Mouse (Mus musculus) ovary, adult 18-20 months (tissue): ENCODE measurements around the gene Cetn2.

Experiments used
- DNase-seq: peaks from one replicate; pipeline ENCODE4 v3.0.0; 2022; ENCODE audit warnings: low spot score, mixed read lengths

Cetn2 gene

DNA sequence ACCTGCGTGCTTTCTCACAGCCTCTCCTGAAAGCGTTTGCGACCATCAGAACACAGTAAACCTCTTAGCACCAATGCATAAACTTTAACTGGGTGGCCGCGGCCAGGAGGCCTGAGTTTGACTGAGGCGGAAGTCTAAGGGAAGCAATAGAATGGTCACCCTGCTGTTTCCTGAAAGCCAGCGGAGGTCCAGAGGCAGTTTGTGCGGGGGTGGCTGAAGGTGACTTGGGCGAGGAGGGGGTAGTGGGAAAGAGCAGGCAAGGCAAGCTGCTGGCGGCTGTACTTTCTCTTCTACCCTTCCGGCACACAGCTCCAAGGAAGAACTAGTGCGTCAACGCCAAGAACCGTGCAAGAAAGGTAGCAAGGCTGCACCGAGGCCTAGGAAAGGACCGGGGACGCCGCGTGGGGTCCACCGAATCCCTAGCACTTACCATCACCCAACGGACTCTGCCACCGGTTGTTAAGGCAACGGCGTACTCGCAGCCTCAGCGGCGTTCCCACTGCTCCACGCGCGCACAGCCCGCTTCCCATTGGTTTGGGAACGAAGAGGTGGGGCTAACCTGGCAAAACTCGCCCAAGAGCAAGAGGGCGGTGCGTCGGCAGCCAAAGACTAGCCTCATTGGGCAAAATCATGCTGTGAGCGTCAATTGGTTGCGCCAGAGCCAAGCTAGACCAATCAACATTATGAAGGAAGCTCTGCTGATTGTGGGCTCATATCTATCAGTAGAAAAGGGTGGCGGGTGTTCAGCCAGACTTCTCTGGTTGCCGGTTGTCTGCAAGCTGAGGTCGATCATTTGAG lies at the start of gene Cetn2, which contains the start of gene Nsdhl:
Cetn2 (minus strand) TSS at position 528 of the 798 bp plus-strand sequence.
Nsdhl (plus strand) TSS at position 674 of the 798 bp plus-strand sequence.
- peak; percentile 87 for DNase-seq

DNA sequence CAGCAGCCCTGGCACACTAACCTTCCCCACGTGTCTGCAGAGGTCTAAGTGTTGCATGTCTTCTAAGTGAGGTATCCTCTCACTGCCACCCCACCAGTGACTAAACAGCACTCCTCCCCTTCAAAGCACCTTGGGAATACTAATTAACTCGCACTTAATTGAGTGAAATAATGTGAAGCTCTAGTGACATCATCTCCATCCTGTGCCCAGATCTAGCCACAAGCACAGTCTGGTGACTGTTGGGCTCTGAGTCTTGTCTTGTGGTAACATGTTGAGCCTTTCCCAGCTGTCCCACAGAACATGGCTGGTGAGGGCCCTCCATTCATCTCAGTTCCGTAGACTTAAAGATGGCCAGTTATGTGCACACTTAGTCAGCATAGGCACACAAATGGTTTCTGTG lies 44.5 kb upstream of the Cetn2 start:
- DNase-seq, result no peak

DNA sequence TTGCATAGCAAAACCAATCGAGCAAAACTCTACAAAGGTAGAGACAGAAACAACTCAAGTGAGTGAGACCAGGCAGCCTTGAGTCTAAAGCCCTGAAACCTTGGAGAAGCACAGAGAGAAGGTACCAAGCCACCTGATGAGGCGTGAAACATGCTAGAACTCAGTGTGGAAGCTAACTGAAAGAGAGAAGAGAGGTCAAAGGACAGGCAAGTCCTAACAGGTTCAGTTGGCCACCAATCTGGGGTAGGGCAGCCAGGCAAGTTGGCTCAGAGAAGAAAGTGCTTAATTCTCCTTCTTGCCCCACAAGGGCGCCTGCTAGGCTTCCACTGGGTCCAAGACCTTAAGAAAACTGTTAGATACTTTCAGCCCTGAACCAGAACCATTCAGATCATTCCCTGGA lies 43.3 kb upstream of the Cetn2 start:
- no peak for DNase-seq

DNA sequence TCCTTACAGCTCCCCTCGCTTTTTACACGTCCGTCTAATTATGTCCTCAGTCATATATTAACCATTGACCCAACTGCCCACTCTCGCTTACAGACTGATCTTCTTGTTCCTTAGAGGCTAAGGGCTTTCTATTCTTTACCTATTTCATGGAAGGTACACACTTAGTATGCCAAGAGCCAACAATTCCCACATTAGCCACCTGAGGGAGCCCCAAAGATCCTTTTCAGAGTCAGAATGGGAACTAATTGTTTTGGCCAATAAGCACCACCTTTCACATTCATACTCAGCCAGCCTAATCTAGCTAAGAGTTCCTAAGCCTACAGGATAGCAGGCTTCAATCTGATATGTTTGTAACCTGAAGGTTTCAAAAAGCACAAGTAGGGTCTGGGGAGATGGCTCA lies 42.2 kb upstream of the Cetn2 start:
- DNase-seq, result no peak

DNA sequence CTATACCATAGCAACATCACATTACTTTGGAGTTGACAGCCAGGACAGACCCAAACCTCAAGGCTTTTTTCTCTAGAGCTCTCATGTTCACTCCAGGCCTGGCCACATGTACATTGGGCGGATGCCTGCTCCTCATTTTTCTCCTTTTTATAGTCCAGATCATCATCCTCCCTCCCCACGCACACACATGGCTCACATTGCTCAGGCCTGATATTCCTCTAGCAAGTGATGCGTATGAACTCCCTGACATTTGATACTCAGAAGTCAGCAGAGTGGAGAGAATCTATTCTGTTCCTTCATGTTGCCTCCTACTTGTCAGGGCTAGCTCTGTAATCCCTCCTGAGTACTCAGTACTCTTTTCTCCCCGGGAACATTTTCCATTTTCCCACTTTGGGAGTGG lies 38.3 kb upstream of the Cetn2 start:
- DNase-seq, result no peak

DNA sequence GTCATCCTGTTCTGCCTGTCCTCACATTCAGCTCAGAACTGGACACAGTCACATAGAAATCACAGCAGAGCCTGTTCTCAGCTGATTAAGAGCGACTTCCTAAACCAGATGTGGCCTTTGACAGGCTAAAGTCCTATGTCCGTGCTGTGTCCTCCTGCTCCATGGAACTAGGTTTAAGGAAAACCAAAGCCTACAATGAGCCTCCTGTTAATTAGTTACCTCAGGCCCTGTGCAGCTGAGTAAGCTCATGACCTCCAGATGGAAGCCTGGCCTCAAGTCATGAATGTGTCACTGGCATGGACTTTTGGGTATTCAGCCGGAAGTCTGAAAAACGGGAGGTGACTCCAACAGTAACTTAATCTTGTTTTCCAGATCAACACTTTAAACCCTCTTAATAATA lies 35.3 kb upstream of the Cetn2 start:
- DNase-seq, result no peak

DNA sequence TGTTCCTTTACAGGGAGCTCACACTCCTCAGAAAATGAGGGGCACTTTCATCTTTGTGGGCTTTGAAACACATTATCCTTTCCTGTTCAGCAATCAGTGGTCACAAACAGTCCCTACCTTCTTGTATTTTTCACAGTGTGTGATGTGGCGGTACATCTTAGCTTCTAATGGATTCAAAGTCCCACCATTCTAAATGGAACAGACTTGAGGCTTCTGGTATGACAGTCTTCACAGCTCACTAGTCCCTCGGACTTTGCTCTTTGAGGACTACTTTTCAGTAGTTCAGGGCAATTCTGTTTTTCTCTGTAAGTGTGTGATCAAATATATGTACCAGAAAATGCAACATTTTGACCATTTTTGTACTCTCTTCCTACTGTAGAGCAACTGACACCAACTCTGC lies 3.2 kb upstream of the Cetn2 start:
- DNase-seq, result no peak

DNA sequence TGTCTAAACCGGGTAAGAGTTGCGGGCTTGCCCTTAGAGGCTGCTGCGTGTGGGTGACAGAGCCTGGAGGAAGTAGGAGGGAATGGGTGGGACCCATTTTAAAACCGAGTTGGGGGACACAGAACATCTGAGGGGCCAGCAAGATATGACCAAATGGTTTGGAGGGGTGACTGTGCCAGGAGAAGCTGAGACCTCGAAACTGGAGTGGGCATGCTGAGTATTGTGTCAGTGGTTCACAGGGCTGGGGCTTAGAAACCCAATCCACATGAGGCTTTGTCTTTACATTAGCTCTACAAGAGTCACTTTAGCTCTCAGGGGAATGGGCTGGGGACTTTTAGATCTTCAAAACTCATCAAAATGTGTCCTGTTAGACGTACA lies 460 bp upstream of the Cetn2 start:
- DNase-seq, result no peak

DNA sequence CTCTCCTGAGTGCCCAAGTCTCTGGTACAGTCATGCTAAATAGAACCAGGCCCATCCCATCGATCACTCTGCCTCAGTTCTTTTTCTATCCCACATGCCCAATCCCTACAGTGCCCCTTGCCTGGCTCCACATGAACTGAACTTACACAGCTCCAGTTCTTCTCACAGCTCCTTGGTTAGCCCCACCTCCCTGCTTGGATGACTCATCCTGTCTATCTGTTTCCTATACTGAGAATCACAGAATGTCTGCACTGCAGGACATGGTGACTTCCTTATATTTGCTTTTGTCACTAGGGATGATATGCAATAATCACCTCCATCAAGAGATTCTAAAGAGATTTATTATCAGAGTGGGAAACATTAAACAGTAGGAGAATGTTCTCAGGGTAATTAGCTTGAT lies 6.6 kb downstream of the Cetn2 start:
- DNase-seq, result no peak

DNA sequence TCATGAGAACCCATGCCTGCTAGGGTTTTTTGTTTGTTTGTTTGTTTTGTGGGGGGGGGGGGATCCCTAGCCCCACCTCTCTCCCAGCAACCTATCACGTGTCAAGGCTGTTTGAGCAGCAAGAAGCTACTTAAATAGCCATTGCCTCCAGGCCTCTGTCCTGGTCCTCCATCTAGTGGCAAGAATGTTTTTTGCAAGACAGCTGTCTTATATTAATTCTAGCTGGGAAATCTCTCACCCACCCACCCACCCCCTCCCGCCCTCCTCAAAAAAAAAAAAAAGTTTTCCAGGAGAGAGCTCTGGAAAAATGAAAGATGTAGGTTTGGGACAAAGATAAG lies 9.8 kb downstream of the Cetn2 start:
- DNase-seq, result no peak

DNA sequence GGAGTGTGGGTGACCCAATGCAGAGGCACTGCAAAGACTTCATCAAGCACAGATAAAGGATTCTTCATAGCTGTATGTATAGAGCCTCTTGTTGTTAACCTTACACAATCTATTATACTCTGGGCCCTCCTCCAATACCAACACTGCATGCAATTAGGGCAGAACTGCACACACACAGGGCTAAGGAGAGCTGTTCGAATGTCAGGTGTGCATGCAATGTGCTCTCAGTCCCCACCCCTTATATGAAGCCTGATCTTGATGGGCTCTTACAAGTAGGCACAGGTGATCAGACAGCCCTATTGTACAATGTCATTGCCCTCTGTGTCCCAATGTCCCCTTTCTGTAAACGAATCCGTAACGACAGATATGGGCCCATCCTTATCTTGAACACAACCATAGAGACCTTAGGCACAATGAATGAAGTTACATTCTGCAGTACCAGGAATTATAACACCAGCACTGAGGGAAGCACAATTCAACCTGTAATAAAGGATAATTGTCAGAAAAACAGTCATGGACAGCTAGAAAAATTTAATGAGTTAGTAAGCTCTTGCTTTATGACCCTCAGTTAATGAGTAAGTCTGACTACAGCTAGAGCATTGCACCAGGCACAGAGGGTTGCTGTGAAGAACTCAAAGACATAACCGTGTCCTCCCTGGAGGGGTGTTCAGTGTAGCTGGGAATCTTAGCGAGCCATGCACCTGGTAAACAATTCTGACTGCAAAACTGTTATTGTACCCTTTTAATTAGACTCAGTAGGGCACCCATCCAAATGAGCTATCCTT lies 10.4 kb downstream of the Cetn2 start:
- DNase-seq, result no peak

DNA sequence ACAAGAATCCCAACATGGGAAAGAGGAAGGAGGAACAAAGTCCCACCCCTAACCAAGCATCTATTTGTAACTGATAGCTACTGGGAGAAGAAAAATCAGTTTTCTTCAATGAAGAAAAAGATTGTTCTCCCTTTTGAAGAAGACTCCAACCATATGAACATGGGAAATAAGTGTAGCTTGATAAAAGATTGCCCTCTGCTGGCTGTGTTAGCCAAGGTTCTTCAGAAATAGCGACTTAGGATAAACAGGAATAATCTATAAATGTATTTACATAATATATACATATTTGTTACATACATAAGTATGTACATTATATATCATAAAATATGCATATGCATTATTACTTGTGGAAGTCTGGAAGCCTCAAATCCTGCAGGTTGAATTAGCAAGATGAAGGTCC lies 15.7 kb downstream of the Cetn2 start:
- no peak for DNase-seq

DNA sequence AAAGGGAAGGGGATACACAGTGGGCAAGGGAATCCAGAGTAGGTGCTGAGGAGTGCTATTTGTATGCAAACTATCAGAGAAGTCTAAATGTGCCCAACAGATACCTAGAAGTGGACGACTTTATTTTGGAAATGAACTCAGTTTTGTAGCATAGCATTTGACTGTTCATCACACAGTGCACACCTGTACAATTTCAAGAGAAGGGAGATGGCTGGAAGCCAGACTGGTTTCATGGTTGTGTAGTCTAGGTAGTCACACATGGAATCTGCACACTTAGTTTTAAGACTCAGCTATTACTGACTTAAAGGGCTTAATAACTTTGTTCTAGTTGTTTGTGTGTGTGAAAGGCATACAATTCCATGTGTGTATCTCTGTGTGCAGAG lies 22.2 kb downstream of the Cetn2 start:
- no peak for DNase-seq

DNA sequence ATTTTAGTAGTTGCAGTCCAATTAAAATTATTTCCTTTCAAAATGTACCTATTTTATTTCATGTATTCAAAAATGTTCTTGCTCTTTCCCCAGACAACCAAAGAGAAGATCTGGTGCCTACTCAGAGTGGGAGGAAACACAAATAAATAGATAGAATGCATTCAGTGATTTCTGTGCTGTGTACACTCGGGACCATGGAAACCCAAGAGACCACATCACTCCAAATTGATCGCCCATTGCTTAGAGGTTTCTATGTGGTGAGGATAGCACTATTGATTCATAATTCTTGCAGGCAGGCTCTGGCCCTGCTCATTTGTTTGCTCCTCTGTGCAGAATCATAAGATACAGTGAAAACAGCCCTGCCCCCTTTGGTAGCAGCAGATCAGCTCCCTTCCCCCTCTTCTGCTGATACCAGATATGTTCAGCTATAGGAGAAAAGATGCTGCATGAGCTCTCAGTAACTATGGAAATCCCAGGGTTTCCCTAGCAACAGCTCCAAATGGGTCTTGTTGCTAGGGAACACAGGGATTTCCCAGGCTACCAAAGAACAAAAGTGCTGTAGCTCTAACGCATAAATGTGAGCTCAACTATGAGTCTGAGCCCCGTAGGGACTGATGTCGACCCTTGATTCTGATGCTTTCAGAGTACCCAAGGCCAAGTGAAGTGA lies 22.7 kb downstream of the Cetn2 start:
- DNase-seq, result no peak
